Mouse (Mus musculus) neural tube, embryonic 15.5 days (tissue): Measurements from ENCODE around the gene Thada. TPM values are rescaled to one million over a fixed set of nuclear protein-coding genes. Genes with fewer than 3 reads are reported as not detected.

Experiments used
- ATAC-seq: fragments of 200-750 bp; cut with Nextera tagmentation; 2 replicates; pipeline ENCODE4 v1.8.0; 2017; ENCODE audit warnings: mild to moderate bottlenecking, moderate TSS enrichment, moderate library complexity; ENCODE audit not compliant: low FRiP score
- H3K27ac ChIP-seq: fragments of 300-500 bp; sonication (generic); replicated peaks from 2 replicates; pipeline ENCODE4 v1.5.1; 2015; ENCODE audit warnings: mild to moderate bottlenecking, inconsistent platforms
- H3K27me3 ChIP-seq: fragments of 300-500 bp; sonication (generic); replicated peaks from 2 replicates; pipeline ENCODE4 v1.6.1; 2015; ENCODE audit warnings: inconsistent platforms
- H3K36me3 ChIP-seq: fragments of 300-500 bp; sonication (generic); 2 replicates; pipeline ENCODE4 v1.6.1; 2015; ENCODE audit warnings: inconsistent platforms
- H3K4me1 ChIP-seq: fragments of 300-500 bp; sonication (generic); 2 replicates; pipeline ENCODE4 v1.6.1; 2015; ENCODE audit warnings: inconsistent platforms
- H3K4me2 ChIP-seq: fragments of 300-500 bp; sonication (generic); 2 replicates; pipeline ENCODE4 v1.6.1; 2015; ENCODE audit warnings: inconsistent platforms, mild to moderate bottlenecking, moderate library complexity
- H3K4me3 ChIP-seq: fragments of 300-500 bp; sonication (generic); replicated peaks from 2 replicates; pipeline ENCODE4 v1.5.1; 2015; ENCODE audit warnings: mild to moderate bottlenecking, inconsistent platforms
- H3K9ac ChIP-seq: fragments of 300-500 bp; sonication (generic); replicated peaks from 2 replicates; pipeline ENCODE4 v1.6.1; 2015; ENCODE audit warnings: mild to moderate bottlenecking, inconsistent platforms
- H3K9me3 ChIP-seq: fragments of 300-500 bp; sonication (generic); replicated peaks from 2 replicates; pipeline ENCODE4 v1.6.1; 2016; ENCODE audit warnings: inconsistent platforms
- WGBS: fragments of 180-500 bp; shearing (Covaris S2); methylation state at CpG from one replicate; pipeline ENCODE4 v1.1.7; 2015; ENCODE audit warnings: mixed read lengths; 5-methylcytosine and 5-hydroxymethylcytosine counted together
- polyA plus RNA-seq: library from polyadenylated mRNA; unstranded; fragments of >200 nt; fragmentation: Nextera tagmentation; extraction: Ambion mirVana; gene quantifications from 2 replicates; pipeline ENCODE4 v1.2.1, GENCODE M21; 2015

The Thada gene
- polyA plus RNA-seq, 1 experiment from 2014 or later, result 7.0 TPM

GRCm38 (mm10) chr17:84140822-84141507, 325.0 kb downstream of the Thada start:
- H3K4me3 ChIP-seq, result no peak overlapping the region
- no peak overlapping the region for H3K4me2 ChIP-seq
- H3K9ac ChIP-seq, result no peak overlapping the region
- 75% methylated on average over 10 of the region's 10 CpGs for WGBS
- H3K9me3 ChIP-seq, result no peaks in the 10 kb centered on the region
- no peaks in the 10 kb centered on the region for H3K36me3 ChIP-seq
- no peak overlapping the region; the same call in 1 of the 2 replicates for H3K27ac ChIP-seq
- H3K27me3 ChIP-seq, result no peaks in the 10 kb centered on the region
- no peak for ATAC-seq
- H3K4me1 ChIP-seq, result peaks cover 27% of the 10 kb centered on the region

Other genes with a start within 250 kb of the Thada start
- 1.7 and 2.3 TPM in 2 replicates for gene Plekhh2, start 45.7 kb upstream of the Thada start, polyA plus RNA-seq
- gene Dync2li1, start 160.3 kb upstream of the Thada start, polyA plus RNA-seq, result 30.2 and 33.1 TPM in 2 replicates
- 0.08 TPM in 1 of 2 replicates, not detected in the other for gene Abcg8, start 210.1 kb upstream of the Thada start, polyA plus RNA-seq
- gene Abcg5, start 216.8 kb upstream of the Thada start, polyA plus RNA-seq, result 0.93 and 0.95 TPM in 2 replicates